Mouse (Mus musculus) ovary, postnatal 36 days (tissue): ENCODE data around the gene Cst12.
"Not testable (repeated sequence)": the region's sequence is repeated elsewhere in the genome, so short reads cannot be mapped to it uniquely, and the experiment has no call there.

ENCODE experiments used
- DNase-seq: peaks from one replicate; pipeline ENCODE4 v3.0.0; 2022; ENCODE audit warnings: low spot score, mixed read lengths

The Cst12 gene

DNA sequence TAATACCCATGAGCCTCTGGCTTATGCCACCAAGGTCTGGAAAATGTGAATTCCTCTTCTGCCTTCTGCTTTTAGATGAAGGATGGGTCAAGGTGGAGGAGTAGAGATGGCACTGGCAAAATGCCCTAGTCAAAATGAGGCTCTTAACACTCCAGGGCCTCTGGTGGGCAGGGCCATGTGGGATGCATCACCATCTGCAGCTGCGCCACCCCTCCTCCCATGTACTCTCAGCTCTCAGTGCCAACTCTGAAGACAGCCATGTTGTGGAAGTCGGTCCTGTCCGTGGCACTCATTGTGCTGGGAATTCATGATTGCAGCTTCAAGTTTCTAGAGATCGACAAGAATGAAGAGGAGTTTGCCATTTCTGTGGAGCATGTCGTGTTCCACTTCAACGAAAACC, at the start of gene Cst12:
Gene Cst12, plus strand, starts transcription at position 220 of the 400 bp plus-strand sequence.
- peak; percentile 12 for DNase-seq

DNA sequence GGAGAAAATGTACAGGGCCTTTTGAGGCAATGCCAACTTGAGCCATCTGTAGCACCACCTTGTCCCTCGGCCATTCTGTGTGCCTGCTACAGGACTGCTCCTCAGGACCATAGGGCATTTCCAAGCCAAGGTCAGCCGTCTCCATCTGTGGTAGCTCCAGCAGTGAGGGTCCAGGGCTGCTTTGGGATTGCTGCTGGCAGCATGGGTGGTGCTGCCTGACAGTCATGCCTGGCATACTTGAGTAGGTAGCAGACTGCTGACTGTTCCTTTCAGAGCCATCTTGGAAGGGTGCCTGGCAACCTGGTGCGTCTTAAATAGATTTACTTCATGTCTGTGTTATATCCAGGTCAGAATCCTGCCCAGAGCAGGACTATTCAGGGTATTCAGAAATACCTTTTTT, 46.2 kb upstream of the Cst12 start:
- DNase-seq: no peak

DNA sequence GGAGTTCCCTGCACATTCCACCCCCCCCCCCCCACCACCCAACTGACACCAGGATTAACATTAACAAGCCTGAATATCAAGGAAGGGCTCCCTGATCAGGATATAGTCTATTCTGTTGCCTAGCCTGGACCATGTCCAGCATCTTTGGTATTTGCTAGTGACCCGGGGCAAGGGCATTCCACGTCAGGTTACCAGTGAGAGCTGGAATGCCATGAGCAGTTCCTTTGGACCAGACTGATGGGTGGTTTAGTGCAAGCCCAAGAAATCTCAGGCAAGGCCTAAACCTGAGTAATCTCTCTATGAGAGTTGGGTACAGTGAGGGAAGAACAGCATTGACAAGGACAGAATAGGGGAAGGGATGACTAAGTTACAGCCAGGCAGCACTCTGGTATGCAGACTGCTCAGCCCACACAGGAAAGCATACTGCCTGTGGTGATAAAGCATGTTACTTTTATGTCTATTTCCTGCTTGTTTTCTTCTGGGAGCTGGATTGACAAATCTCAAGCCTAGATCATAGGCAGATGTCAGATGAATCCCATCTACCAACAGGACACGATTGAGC, 45.2 kb upstream of the Cst12 start:
- no peak for DNase-seq

DNA sequence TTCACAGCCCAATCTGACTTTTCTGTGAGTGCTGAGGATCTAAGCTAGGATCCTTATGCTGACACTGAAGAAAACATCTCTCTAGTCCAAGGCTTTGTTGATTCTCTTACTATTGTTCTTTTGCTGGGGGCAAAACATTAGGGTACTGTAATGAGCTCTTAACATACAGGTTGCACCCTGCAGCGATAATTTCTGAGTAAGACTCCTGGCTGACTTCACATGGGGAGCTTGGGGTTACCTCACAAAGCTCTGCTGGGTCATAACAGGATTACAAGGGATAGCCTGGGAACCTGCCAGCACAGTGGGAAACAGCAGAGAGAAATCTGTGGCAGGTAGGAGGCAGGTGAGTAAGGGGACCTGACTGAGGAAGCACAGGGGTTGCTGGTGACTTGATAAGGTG, 39.1 kb upstream of the Cst12 start, which contains the start of gene Cstl1:
Gene Cstl1, plus strand, starts transcription at position 301 of the 400 bp plus-strand sequence.
- no peak for DNase-seq

DNA sequence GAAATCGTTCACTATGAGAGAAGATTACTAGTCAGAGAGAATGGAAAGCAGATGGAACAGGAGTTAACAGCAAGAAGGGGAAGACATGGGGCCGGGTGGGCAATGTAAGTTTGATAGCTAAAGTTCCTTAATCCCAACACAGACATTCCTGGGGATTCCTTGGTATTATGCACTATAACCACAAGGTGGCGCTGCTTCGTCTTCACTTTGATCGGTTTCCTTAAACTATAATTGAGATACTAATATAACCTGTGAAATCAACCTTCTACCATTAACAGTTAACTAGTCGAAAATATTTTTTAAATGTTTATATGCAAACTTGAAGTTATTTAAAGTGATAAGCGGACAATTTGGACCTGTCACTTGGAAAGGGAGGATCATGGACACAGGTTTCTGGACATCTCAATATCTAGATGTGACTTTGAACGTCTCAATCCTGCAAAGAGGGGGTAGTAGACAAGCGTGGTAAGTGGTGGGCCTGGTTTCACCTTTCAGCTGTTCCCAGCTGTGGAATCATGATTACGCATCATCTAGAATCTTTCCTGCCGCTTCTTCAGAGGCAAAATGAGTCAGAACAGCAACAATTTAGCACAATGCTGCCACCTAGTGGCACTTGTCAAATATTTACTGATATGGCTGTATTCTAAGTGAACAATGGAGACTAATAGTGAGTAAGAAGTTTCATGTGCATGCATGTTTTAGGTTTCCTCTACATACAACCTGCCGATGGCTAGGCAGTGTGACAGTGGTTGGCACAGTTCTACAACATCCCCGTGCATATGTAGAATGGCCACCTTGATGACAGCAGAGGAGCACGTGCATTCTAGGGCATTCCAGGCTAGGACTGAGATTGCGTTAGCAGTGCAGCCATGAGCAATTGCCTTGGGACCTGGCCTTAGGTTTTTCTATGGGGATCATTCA, 37.0 kb upstream of the Cst12 start:
- DNase-seq: peak; percentile 24

DNA sequence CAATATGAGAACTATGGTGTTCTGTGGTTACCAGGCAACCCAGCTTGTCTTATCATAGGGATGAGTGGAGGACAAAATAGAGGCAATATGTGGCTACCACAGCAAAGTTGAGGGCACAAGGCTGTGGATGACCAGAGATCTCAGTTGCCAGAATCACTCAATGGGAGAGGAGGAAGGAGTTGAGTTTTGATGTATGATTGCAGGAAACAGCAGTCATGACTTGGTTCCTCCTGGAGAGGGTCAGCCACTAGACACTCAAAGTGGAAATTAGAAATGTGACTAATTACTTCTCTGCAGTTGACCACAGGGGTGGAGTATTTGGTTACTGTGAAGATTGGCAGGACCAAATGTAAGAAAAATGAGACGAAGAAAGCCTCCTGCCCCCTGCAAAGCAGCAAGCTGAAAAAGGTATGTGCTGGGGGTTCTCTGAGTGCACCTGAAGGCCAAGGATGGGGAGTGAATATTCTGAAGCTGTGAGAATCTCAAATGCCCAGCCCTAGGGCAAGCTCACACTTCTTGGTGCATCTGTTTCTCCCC, 34.8 kb upstream of the Cst12 start:
- DNase-seq: no peak

DNA sequence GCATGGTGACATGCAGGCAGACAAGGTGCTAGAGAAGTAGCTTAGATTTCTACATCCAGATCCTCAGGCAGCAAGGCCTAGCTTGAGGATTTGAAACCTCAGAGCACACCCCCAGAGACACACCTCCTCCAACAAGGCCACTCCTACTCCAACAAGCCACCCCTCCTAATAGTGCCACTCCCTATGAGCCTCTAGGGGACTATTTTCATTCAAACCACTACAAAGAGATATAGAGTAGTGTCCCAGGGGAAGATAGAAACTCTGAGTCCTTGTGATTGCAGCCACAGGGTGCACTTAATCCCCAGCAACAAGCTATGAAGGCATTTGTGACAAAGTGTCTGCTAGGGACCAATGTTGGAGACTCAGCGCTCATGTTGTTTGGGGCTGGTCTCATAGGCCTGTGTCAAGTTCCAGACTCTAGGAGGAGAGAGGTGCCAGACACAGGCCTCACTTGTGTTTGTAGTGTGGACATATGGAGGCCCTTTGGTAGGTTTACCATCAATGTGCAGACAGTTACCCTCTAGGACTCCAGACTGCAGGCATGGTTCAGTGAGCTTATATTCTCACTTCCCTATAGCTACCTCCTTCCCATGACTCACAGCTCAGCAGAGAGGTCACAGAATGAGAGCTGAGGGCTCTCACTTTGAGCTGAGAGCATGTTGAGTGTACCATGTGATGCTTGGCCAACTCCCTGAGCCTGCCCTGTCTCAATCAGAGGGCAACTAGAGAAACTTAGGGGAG, 25.3 kb upstream of the Cst12 start:
- no peak for DNase-seq

DNA sequence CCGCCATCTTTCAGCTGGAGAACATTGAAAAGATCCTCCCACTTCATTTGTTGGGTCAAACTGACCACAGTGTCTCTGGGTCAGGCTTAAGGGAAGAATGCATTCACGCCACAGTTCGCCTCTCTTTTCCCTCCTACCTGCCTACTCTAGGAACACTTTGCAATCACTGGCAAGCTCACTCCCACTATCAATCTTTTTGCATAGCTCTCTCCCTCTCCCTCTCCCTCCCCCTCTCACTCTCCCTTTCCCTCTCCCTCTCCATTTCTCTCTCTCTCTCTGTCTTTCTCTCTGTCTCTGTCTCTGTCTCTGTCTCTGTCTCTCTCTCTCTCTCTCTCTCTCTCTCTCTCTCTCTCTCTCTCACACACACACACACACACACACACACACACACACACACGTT, 17.8 kb upstream of the Cst12 start, which contains the start of gene Cst11:
Gene Cst11, minus strand, starts transcription at position 101 of the 400 bp plus-strand sequence.
- not testable (repeated sequence) for DNase-seq

DNA sequence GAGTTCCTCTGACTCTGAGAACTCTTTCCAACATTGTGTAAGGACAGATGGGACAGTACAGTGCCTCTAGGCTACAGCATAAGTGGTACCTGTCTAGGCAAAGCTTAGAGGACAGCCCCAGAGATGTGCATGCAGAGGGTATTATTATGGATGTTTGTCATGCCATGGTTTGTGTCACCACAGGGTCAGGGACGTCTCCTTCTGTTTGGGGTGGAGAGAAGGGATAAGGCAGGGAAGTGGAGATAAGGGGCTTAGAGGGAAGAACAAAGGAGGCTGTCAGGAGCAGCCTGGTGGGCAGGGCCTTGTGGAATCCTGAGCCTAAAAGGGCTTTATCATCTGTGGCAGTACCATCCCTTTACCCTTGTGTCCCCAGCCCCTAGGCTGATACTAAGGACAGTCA, 7.5 kb upstream of the Cst12 start, which contains the start of gene 8030411F24Rik:
Gene 8030411F24Rik, plus strand, starts transcription at position 301 of the 400 bp plus-strand sequence.
- DNase-seq: no peak

DNA sequence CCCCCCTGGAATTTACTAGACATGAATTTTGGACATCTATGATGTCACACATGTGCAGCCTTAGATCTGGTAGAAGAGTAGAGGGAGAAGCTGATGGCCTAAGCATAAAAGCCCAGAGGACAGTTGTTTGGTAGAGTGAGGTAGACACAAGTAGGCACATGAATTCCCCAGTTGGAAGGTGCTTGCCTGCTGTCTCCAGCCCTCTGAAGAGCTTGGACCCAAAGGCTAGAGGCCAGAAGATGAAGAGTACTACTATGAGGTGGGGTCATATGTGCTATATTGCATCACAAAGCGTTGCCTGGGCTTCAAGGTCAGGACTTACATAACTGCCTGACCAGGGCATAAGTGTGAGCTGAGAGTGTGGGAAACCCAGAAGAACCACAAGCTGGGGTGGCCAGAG, 9.3 kb downstream of the Cst12 start, which contains the start of gene Cst8:
Gene Cst8, plus strand, starts transcription at position 301 of the 400 bp plus-strand sequence.
- no peak for DNase-seq

DNA sequence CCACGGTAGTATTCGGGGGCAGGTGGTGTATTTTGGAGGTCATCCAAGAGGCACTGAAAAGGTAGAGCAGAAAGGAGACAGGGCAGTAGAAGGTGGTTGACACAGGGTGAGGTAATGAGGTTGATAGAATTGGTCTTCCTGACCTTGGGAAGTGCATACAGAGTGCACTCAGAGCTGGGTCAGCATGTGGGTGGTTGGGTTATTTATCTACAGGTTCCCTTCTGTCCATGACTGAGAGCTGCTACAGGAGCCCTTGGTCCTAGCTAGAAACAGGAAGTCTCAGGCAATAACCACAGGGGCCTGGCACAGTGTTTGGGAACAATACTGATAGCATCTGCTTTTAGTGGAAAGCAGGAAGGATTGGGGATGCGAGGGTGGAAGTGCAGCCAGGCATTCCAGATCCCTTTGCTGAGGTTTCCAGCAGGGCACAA, 12.3 kb downstream of the Cst12 start:
- peak; percentile 22 for DNase-seq

DNA sequence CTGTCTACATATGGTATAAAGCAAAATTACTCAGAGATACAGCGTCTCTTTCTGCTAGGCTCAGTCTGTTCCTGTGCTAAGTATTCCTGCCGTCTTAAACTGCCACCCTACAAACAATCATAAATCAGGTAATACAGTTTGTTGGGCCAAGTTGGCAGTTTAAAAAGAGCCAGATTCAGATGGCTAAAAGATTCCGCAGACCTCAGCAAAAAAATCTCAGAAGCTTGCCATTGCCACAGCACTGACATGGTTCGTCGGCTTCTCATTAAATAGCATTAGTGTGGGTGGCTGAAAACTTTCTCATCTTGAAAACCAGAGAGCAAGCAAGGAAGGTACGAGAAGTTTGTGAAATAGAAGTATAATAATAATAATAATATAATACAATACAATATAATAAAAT, 17.5 kb downstream of the Cst12 start:
- DNase-seq: no peak

DNA sequence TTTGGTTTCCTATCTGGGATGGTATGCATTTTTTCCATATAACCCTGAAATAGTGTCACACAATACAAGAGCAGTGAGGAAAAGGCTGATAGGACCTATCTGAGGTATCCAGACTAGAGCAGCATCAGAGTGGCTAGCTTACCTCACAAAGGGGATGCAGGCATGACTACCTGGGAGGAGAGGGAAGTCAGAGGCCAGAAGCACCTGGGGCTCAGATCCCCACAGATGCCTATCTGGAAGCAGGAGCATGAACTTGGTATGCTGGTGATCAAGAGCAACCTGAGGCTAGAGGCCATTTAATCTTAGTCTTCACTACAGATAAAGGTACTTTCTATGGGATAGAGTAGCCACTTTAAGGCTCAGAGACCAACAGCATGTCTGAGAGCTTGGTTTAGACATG, 30.7 kb downstream of the Cst12 start, which contains the start of gene Cst13:
Gene Cst13, plus strand, starts transcription at position 173 of the 400 bp plus-strand sequence.
- no peak for DNase-seq

DNA sequence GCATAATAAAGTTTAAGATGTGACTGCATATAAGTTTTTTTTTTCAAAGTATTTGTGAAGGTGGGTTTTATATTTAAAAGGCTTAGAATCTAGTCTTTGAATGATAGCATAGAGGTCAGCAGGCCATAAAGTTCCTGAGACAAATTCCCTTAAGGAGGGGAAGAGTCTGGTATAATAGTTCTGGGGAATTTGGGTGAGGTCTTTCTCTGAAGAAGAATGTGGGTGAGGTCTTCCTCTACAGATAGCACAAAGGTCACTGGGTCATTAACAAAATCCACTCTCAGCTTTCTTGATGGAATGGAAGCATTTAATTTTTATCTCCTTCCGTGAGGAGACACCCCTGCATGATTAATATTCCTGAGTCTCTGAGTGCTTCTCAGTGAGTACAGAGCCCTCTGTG, 36.8 kb downstream of the Cst12 start:
- no peak for DNase-seq

DNA sequence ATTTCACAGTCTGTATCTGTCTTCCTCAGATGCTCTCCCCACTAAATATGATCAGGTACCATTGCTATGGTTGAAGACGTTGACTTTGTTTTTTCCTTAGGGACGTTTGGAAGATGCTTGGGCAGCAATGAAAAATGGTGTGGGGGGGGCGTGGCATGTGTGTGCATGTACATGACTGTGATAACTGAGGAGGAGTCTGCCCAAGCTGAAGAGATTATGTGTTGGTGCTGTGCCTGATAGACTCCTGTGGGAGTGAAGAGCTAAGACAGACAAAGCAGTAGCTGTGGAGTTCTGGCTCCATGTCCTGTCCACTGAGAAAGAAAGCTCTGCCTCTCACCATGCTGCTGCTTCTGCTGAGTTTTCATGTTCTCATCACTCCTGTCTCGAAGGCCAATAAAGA, 45.8 kb downstream of the Cst12 start, which contains the start of gene Cst9:
Gene Cst9, plus strand, starts transcription at position 236 of the 400 bp plus-strand sequence.
- no peak for DNase-seq

DNA sequence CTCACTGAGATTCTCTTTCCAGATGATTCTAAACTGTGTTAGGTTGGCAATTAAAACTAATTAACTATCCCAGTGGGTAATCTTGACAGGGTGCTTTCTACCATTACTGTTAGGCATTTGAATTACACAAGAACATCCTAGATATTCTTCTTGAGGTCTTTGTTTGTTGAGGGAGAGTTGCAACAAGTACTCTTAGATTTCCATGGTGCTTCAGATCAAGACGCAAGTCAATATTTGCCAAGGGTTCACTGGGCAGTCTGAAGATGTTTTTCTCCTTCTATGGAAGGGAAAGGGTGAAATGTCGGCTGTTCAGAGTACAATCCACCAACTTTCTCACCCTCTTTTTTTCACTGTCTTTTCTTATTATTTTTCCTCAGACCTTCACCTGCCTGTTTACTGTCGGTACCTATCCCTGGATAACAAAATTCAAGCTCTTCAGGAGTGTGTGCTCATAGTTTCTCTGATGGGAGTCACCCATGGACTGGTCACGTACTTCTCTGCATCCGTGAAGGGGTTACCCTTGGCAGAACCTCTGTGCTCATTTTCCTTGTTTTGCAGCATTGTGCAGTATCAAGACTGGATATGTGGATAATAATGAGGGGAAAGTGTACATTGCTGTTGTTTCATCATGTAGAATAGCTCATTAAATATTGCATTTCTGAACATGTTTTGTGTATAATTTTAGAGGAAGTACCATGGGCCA, 49.1 kb downstream of the Cst12 start:
- no peak for DNase-seq

DNA sequence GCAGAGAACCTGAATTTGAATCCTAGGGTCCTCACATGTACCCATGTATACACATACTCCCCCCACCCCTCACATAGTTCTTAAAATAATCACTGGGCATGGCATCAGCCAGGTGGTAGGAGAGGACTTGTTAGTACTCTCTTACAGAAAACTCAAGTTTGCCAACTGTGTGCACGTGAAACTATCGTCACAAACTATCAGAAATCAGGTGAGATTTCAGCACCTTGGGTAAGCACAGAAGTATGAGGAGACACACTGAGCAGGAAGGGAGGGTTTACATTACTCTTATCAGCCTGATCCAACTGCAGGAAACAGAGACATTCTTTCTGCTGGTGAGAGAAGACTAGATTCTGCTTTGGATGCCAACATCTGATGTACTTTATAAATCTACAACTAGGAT, 50.1 kb downstream of the Cst12 start:
- DNase-seq: no peak
